Mouse (Mus musculus) embryonic fibroblast, embryonic 13.5 days (primary cell): ENCODE measurements around the gene Wdr95.

Experiments used
- CTCF ChIP-seq: IDR thresholded peaks from 2 replicates; pipeline ENCODE4 v1.5.1; 2011; ENCODE audit warnings: mild to moderate bottlenecking, control low read depth, low read length, moderate library complexity, borderline replicate concordance; ENCODE audit not compliant: insufficient read depth
- POLR2A ChIP-seq: IDR thresholded peaks from 2 replicates; pipeline ENCODE4 v1.6.1; 2011; ENCODE audit warnings: low read depth, mild to moderate bottlenecking, control low read depth, low read length, moderate library complexity

- TF ChIP-seq POLR2A (no peak), CTCF (no peak)
Measured at GRCm38 (mm10) chr5:149503423-149504175, 24.9 kb upstream of the Wdr95 start.
